Mouse (Mus musculus): Measurements from ENCODE around the gene Spata13. TPM values are rescaled to one million over a fixed set of nuclear protein-coding genes. Genes with fewer than 3 reads are reported as not detected.

Spata13 gene
- polyA plus RNA-seq, 1 experiment, result 12.7 TPM

DNA sequence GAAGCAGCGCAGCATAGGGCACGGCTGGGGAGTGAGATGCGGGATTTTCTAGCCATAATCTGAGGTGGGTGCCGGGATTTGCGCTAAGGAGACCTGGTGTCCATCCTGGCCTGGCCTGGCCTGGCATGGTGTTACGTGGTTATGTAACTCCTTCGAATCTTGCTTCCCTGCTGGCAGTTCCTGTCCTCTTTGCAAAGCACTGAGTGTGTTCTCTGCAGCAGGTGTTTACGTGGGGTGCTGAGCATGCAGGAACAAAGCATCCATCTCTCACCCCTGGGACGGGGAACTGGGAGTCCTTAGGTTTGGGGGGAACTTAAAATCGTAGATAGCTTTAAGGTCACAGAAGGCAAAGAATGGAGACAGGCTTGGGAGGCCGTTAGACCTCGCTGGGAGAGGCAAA lies 105.8 kb downstream of the Spata13 start:
- peak overlapping the region; percentile 47 for H3K27ac ChIP-seq (ENCODE audit: insufficient read depth, low read depth, low read length)
- no peak overlapping the region for H3K4me3 ChIP-seq (ENCODE audit: insufficient read depth, low read length)
- TF ChIP-seq CTCF (IDR thresholded peaks at IDR 0.05; ENCODE audit: low read depth, low read length), result no peak
- no peak for TF ChIP-seq POLR2A (IDR thresholded peaks at IDR 0.05; ENCODE audit: borderline replicate concordance, low read depth, low read length)
- peaks cover 68% of the 10 kb centered on the region for H3K4me1 ChIP-seq (ENCODE audit: control insufficient read depth, insufficient read depth, low read length)

DNA sequence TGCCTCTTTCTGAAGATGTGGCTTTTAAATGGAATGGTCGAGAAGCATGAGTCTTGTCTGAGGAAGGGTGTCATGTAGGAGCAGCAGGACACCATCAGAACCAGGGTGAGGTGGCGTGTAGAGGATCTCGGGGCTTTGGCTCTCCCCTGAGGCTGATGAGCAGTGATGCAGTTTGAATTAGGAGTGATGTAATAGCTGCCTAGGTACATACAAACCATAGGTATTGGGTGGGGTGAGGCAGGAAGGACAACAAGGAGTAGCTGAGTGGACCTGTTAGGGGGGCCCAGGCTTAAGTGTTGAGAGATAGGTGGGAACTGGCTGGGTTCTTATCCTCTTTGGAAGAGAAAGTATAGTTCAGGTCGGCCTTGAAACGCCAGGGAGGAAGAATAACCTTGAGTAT lies 106.7 kb downstream of the Spata13 start:
- Histone ChIP-seq H3K4me1 (ENCODE audit: control insufficient read depth, insufficient read depth, low read length) (peaks cover 69% of the 10 kb centered on the region), H3K4me3 (ENCODE audit: insufficient read depth, low read length) (no peak overlapping the region), H3K27ac (ENCODE audit: insufficient read depth, low read depth, low read length) (no peak overlapping the region)
- TF ChIP-seq POLR2A (IDR thresholded peaks at IDR 0.05; ENCODE audit: borderline replicate concordance, low read depth, low read length), result no peak
- TF ChIP-seq CTCF (IDR thresholded peaks at IDR 0.05; ENCODE audit: low read depth, low read length), result no peak

DNA sequence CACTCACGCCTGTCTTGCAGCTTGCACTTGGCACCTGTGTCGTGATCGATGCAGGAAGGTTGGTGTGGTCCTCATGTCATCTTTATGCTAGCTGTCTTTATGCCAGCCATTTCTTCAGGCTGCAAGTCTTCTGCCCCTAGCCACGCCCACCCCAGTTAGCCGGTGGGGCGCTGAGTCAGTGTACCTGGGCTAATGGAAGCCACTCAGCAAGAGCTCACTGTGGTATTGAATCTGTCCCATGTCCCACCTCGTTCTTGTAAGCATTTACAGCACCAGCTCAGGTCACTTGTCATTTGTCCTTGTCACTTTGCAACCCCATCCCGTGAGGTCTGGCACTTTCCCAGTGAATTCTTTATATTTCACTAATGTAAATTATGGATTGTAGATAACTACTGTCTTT lies 107.2 kb downstream of the Spata13 start:
- TF ChIP-seq POLR2A (IDR thresholded peaks at IDR 0.05; ENCODE audit: borderline replicate concordance, low read depth, low read length), result no peak
- TF ChIP-seq CTCF (IDR thresholded peaks at IDR 0.05; ENCODE audit: low read depth, low read length), result no peak
- no peak overlapping the region for H3K27ac ChIP-seq (ENCODE audit: insufficient read depth, low read depth, low read length)
- peaks cover 71% of the 10 kb centered on the region for H3K4me1 ChIP-seq (ENCODE audit: control insufficient read depth, insufficient read depth, low read length)
- H3K4me3 ChIP-seq (ENCODE audit: insufficient read depth, low read length), result no peak overlapping the region

DNA sequence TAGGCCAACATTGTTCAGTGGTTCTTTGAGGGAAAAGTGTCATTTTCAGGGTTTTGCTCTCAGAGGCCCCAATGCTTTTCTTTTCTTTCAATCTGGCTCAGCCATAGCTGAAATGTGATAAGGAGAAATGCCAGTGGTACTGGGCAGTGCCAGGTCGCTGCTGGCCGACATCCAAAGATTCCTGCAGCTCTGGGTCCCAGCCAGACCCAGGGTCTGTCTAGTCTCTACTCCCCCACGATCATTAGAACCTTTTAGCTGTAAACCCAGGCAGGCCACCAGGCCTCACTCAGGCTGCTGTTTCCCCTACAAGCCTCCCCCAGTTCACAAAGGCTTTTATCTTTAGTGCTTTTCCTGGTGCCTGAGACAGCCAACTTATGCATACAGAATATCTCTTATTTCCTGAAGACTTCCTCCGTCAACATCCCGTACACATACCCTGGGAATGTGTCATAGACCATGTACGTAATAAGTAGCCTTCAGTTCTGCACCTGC lies 107.7 kb downstream of the Spata13 start:
- peaks cover 72% of the 10 kb centered on the region for H3K4me1 ChIP-seq (ENCODE audit: control insufficient read depth, insufficient read depth, low read length)
- TF ChIP-seq POLR2A (IDR thresholded peaks at IDR 0.05; ENCODE audit: borderline replicate concordance, low read depth, low read length), result no peak
- no peak for TF ChIP-seq CTCF (IDR thresholded peaks at IDR 0.05; ENCODE audit: low read depth, low read length)
- no peak overlapping the region for H3K4me3 ChIP-seq (ENCODE audit: insufficient read depth, low read length)
- H3K27ac ChIP-seq (ENCODE audit: insufficient read depth, low read depth, low read length), result no peak overlapping the region

DNA sequence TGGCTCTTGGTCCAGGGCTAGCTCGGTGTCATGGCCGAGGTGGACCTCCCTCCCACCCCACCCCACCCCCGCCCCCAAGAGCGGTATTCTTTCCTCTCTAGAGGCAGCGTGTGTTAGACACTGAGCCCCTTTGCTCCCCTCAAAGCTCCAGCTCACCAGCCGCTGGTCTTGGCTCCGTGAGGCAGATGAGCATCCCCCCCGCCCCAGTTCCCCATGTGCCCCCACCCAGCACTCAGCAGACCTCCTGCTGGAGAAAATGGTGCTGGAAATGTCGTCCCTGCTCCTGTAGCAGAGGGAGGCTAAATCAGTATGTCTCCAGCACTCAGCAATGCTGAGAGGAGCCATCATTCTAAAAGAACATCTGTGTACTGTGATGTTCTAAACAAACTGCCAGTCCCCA lies 109.9 kb downstream of the Spata13 start:
- Histone ChIP-seq H3K27ac (ENCODE audit: insufficient read depth, low read depth, low read length) (no peak overlapping the region), H3K4me3 (ENCODE audit: insufficient read depth, low read length) (no peak overlapping the region), H3K4me1 (ENCODE audit: control insufficient read depth, insufficient read depth, low read length) (peaks cover 70% of the 10 kb centered on the region)
- TF ChIP-seq CTCF (IDR thresholded peaks at IDR 0.05; ENCODE audit: low read depth, low read length) (no peak), POLR2A (IDR thresholded peaks at IDR 0.05; ENCODE audit: borderline replicate concordance, low read depth, low read length) (no peak)

DNA sequence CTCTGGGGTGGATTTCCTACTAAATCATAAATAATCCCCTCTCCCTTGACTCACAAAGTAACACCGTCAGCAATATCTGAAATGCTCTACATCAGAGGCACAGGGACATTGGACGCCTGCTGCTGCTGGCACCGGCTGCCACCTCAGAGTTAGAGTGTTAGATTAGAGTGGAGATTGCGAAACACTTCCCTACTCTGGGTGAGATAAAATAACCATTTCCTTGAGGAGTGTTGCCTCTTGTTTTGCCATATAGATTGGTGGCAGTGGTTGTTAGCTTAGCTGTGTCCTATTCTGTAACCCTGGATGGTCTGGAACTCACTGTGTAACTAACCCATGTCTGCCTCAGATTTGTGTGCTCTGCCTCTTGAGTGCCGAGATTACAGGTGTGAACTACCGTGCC lies 111.4 kb downstream of the Spata13 start:
- peaks cover 74% of the 10 kb centered on the region for H3K4me1 ChIP-seq (ENCODE audit: control insufficient read depth, insufficient read depth, low read length)
- TF ChIP-seq POLR2A (IDR thresholded peaks at IDR 0.05; ENCODE audit: borderline replicate concordance, low read depth, low read length) (no peak), CTCF (IDR thresholded peaks at IDR 0.05; ENCODE audit: low read depth, low read length) (no peak)
- H3K4me3 ChIP-seq (ENCODE audit: insufficient read depth, low read length), result no peak overlapping the region
- H3K27ac ChIP-seq (ENCODE audit: insufficient read depth, low read depth, low read length), result peak overlapping the region; percentile 75

DNA sequence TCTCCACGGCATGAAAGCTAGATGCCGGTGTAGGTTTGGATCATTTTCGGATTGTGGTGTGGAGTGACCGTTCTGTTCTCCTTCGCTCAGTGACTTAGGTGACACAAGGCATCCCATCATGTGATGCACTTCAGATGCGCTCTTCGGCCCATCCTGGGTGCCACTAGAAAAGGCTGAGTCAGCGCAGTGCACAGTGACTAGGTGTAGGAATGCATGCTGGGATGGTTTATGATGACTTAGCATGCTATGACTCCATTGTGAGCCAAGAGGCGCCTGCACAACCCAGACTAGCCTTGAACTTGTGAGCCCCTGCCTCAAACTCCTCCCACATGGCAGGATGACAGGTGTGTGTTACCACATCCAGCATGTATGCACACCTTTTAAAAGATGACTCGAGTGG lies 112.3 kb downstream of the Spata13 start:
- TF ChIP-seq POLR2A (IDR thresholded peaks at IDR 0.05; ENCODE audit: borderline replicate concordance, low read depth, low read length) (no peak), CTCF (IDR thresholded peaks at IDR 0.05; ENCODE audit: low read depth, low read length) (no peak)
- H3K27ac ChIP-seq (ENCODE audit: insufficient read depth, low read depth, low read length), result no peak overlapping the region
- peaks cover 74% of the 10 kb centered on the region for H3K4me1 ChIP-seq (ENCODE audit: control insufficient read depth, insufficient read depth, low read length)
- no peak overlapping the region for H3K4me3 ChIP-seq (ENCODE audit: insufficient read depth, low read length)

DNA sequence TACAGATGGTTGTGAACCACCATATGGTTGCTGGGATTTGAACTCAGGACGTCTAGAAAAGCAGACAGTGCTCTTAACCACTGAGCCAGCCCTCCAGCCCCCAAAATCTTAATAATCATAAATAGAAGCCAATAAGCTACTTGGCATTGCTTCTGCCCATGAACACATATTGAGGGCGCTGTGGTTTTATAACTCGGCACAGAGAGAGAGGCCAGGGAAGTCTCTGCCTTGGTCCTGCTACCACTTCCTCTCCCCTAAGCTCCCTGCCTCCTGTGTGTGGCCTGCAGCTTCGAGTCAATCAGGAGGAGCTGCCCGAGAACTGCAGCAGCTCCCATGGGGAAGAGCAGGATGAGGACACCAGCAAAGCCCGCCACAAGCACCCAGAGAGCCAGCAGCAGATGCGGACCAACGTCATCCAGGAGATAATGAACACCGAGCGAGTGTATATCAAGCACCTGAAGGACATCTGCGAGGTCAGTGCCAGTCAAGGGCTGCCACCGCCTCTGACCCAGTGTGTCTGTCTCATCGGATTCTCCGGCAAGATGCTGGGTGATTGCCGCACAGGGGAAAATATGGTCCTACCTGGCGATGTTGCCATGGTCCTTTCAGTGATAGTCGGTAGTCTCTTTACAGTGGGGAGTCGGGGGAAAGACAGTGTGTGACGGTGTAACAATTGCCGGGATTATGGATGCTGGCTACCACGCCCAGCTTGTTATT lies 113.5 kb downstream of the Spata13 start:
- Histone ChIP-seq H3K4me1 (ENCODE audit: control insufficient read depth, insufficient read depth, low read length) (peaks cover 70% of the 10 kb centered on the region), H3K4me3 (ENCODE audit: insufficient read depth, low read length) (no peak overlapping the region), H3K27ac (ENCODE audit: insufficient read depth, low read depth, low read length) (no peak overlapping the region)
- no peak for TF ChIP-seq CTCF (IDR thresholded peaks at IDR 0.05; ENCODE audit: low read depth, low read length)
- TF ChIP-seq POLR2A (IDR thresholded peaks at IDR 0.05; ENCODE audit: borderline replicate concordance, low read depth, low read length), result no peak

DNA sequence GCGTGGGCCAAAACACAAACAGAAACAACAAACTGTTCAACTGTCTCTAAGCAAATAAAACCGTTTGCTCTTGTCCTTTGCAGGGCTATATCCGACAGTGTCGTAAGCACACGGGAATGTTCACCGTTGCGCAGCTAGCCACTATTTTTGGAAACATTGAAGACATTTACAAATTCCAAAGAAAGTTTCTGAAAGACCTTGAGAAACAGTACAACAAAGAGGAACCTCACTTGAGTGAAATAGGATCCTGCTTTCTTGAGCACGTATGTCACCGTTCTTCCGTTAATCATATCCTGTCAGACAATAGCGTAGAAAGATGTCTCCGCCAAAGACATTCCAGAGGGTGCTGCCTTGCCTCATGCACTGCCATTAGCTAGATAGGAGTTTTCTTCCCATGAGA lies 116.1 kb downstream of the Spata13 start:
- TF ChIP-seq POLR2A (IDR thresholded peaks at IDR 0.05; ENCODE audit: borderline replicate concordance, low read depth, low read length) (no peak), CTCF (IDR thresholded peaks at IDR 0.05; ENCODE audit: low read depth, low read length) (no peak)
- H3K4me3 ChIP-seq (ENCODE audit: insufficient read depth, low read length), result no peak overlapping the region
- H3K27ac ChIP-seq (ENCODE audit: insufficient read depth, low read depth, low read length), result no peak overlapping the region

DNA sequence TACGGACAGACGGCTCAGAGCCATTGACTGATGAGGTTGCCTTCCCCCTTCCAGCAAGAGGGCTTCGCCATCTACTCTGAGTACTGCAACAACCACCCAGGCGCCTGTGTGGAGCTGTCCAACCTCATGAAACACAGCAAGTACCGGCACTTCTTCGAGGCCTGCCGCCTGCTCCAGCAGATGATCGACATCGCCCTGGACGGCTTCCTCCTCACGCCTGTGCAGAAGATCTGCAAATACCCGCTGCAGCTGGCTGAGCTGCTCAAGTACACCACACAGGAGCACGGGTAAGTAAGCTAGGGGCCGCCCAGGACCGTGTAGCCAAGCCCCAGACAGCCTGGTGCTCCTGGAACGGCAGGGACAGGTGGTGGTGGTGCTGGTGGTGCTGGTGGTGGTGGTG lies 117.8 kb downstream of the Spata13 start:
- peaks cover 49% of the 10 kb centered on the region for H3K4me1 ChIP-seq (ENCODE audit: control insufficient read depth, insufficient read depth, low read length)
- H3K4me3 ChIP-seq (ENCODE audit: insufficient read depth, low read length), result no peak overlapping the region
- H3K27ac ChIP-seq (ENCODE audit: insufficient read depth, low read depth, low read length), result no peak overlapping the region
- TF ChIP-seq CTCF (IDR thresholded peaks at IDR 0.05; ENCODE audit: low read depth, low read length) (no peak), POLR2A (IDR thresholded peaks at IDR 0.05; ENCODE audit: borderline replicate concordance, low read depth, low read length) (no peak)

More for the DNA sequence above, 116.1 kb downstream of the Spata13 start:
- H3K4me1 ChIP-seq (ENCODE audit: control insufficient read depth, insufficient read depth, low read length), result peaks cover 62% of the 10 kb centered on the region
